Mouse (Mus musculus): Measurements from ENCODE around the gene Irf1. TPM values are rescaled to one million over a fixed set of nuclear protein-coding genes. Genes with fewer than 3 reads are reported as not detected.

Gene Irf1
- 15.4 and 15.5 TPM in 2 replicates for polyA plus RNA-seq (2015; fragmentation: Nextera tagmentation; extraction: Ambion mirVana)

DNA sequence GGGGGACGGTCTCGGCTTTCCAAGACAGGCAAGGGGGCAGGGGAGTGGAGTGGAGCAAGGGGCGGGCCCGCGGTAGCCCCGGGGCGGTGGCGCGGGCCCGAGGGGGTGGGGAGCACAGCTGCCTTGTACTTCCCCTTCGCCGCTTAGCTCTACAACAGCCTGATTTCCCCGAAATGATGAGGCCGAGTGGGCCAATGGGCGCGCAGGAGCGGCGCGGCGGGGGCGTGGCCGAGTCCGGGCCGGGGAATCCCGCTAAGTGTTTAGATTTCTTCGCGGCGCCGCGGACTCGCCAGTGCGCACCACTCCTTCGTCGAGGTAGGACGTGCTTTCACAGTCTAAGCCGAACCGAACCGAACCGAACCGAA lies at the start of gene Irf1:
Gene Irf1, plus strand, starts transcription at position 255 of the 365 bp plus-strand sequence.

DNA sequence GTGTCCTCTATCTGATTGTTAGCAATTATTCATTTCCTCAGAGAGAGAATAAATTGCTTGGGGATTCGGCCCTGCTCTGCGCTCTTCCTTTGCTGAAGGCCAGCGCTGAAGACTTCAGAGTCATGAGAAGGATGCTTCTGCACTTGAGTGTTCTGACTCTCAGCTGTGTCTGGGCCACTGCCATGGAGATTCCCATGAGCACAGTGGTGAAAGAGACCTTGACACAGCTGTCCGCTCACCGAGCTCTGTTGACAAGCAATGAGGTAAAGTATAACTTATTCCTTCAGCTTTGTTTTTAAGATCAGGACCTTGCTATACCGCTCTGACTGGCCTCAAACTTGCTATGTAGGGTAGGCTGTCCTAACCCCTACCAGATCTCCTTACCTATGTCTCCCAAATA lies 49.1 kb upstream of the Irf1 start, which contains the start of gene Il5:
Gene Il5, plus strand, starts transcription at position 80 of the 400 bp plus-strand sequence.

GRCm38 (mm10) chr11:53773087-53773486 lies 3.3 kb downstream of the Irf1 start, which contains the start of gene Gm17334:
Gene Gm17334, minus strand, starts transcription at chr11:53773187.

Small RNA genes lying within 50 kb of the gene (microRNA-seq; reads per million reads assigned to microRNA genes)
- gene Mir7671 = not detected

Other genes with a start within 250 kb of the Irf1 start
- gene Kif3a, start 202.6 kb upstream of the Irf1 start, polyA plus RNA-seq (2015; fragmentation: Nextera tagmentation; extraction: Ambion mirVana) = 29.2 and 31.0 TPM in 2 replicates
- gene Il4, start 151.3 kb upstream of the Irf1 start, polyA plus RNA-seq (2015; fragmentation: Nextera tagmentation; extraction: Ambion mirVana) = 0.25 TPM in 1 of 2 replicates, not detected in the other
- gene Il13, start 135.3 kb upstream of the Irf1 start, polyA plus RNA-seq (2015; fragmentation: Nextera tagmentation; extraction: Ambion mirVana) = not detected in 2 replicates
- gene Rad50, start 62.7 kb upstream of the Irf1 start, polyA plus RNA-seq (2015; fragmentation: Nextera tagmentation; extraction: Ambion mirVana) = 15.3 and 19.4 TPM in 2 replicates
- gene Il5, start 49.2 kb upstream of the Irf1 start, polyA plus RNA-seq (2015; fragmentation: Nextera tagmentation; extraction: Ambion mirVana) = not detected in 2 replicates
- gene Gm17334, start 3.2 kb downstream of the Irf1 start, polyA plus RNA-seq (2015; fragmentation: Nextera tagmentation; extraction: Ambion mirVana) = 0.18 and 0.24 TPM in 2 replicates
- 1.2 and 1.6 TPM in 2 replicates for gene Gm12216, start 89.2 kb downstream of the Irf1 start, polyA plus RNA-seq (2015; fragmentation: Nextera tagmentation; extraction: Ambion mirVana)
- gene Slc22a5, start 121.6 kb downstream of the Irf1 start, polyA plus RNA-seq (2015; fragmentation: Nextera tagmentation; extraction: Ambion mirVana) = 9.7 and 9.8 TPM in 2 replicates
- 14.2 and 15.1 TPM in 2 replicates for gene Slc22a21, start 210.3 kb downstream of the Irf1 start, polyA plus RNA-seq (2015; fragmentation: Nextera tagmentation; extraction: Ambion mirVana)